Mouse (Mus musculus) heart, adult 2 months (tissue): ENCODE data around the gene Dgka. TPM values are rescaled to one million over a fixed set of nuclear protein-coding genes. Genes with fewer than 3 reads are reported as not detected.

Experiments
- DNase-seq, 2 experiments: peaks; one replicate each; pipeline ENCODE4 v3.0.0; 2021
- H3K27ac ChIP-seq: fragments of 200-600 bp; 2 replicates; pipeline ENCODE4 v1.8.1; 2022
- H3K27me3 ChIP-seq: fragments of 200-500 bp; 2 replicates; pipeline ENCODE4 v1.6.1; 2012; ENCODE audit warnings: mild to moderate bottlenecking, low read length, inconsistent platforms, mixed read lengths; ENCODE audit not compliant: control insufficient read depth, insufficient read depth
- H3K36me3 ChIP-seq: fragments of 200-500 bp; 2 replicates; pipeline ENCODE4 v1.6.1; 2012; ENCODE audit warnings: low read length, inconsistent platforms; ENCODE audit not compliant: control insufficient read depth, insufficient read depth
- H3K4me1 ChIP-seq: fragments of 200-500 bp; 2 replicates; pipeline ENCODE4 v1.6.1; 2011; ENCODE audit warnings: low read length; ENCODE audit not compliant: control insufficient read depth, insufficient read depth
- H3K4me3 ChIP-seq: fragments of 200-600 bp; 2 replicates; pipeline ENCODE4 v1.8.1; 2022
- H3K79me2 ChIP-seq: fragments of 200-500 bp; replicated peaks from 2 replicates; pipeline ENCODE4 v1.6.1; 2012; ENCODE audit warnings: mild to moderate bottlenecking, inconsistent platforms, low read length, moderate library complexity, mixed read lengths; ENCODE audit not compliant: control insufficient read depth, insufficient read depth
- H3K9ac ChIP-seq: fragments of 200-500 bp; 2 replicates; pipeline ENCODE4 v1.6.1; 2012; ENCODE audit warnings: low read depth, mild to moderate bottlenecking, control low read depth, inconsistent platforms, low read length, mixed read lengths
- CTCF ChIP-seq: fragments of 200-600 bp; IDR thresholded peaks from 2 replicates; pipeline ENCODE4 v1.8.1; 2022; ENCODE audit warnings: antibody characterized with exemption, mild to moderate bottlenecking, moderate library complexity
- EP300 ChIP-seq: fragments of 200-500 bp; IDR thresholded peaks from 2 replicates; pipeline ENCODE4 v1.6.1; 2011; ENCODE audit warnings: low read depth, low read length, control low read depth; ENCODE audit not compliant: insufficient read depth
- POLR2A ChIP-seq: fragments of 200-500 bp; IDR thresholded peaks from 2 replicates; pipeline ENCODE4 v1.6.1; 2011; ENCODE audit warnings: mild to moderate bottlenecking, low read depth, low read length, control low read depth; ENCODE audit not compliant: insufficient read depth
- WGBS: fragments of 180-500 bp; shearing (Covaris S2); methylation state at CpG from one replicate; pipeline ENCODE4 v1.1.7; 2018; 5-methylcytosine and 5-hydroxymethylcytosine counted together
- intact Hi-C: fragments of 180-260 bp; cut with DNase I; formaldehyde crosslinking; loops from one replicate; pipeline ENCODE4 v1.15.1; 2025
- polyA plus RNA-seq: library from polyadenylated mRNA; depleted of rRNA; stranded (reverse); fragments of >200 nt; gene quantifications from 2 replicates; pipeline ENCODE4 v1.2.3, GENCODE M21; 2012
- total RNA-seq, 2 experiments: library from RNA; stranded (reverse); gene quantifications; 2 replicates each; pipeline ENCODE4 v1.2.3; 2021

Dgka gene
- total and polyA plus RNA-seq, 3 experiments: 11.2 to 17.5 (median 12.6) TPM

GRCm38 (mm10) chr10:128780200-128780599 lies 35.5 kb upstream of the Dgka start:
- WGBS: 83% methylated on average over 1 of the region's 1 CpGs
- Histone ChIP-seq H3K27me3 (no peaks in the 10 kb centered on the region), H3K79me2 (no peaks in the 10 kb centered on the region), H3K27ac (peak overlapping the region; percentile 88), H3K36me3 (peaks cover 5% of the 10 kb centered on the region), H3K4me3 (no peak overlapping the region), H3K4me1 (peaks cover 8% of the 10 kb centered on the region), H3K9ac (no peak overlapping the region)
- TF ChIP-seq CTCF: no peak
- TF ChIP-seq EP300: no peak
- no peak for TF ChIP-seq POLR2A
- intact Hi-C loops: loop anchor here (2.0 kb wide), 1 partner anchor 23 kb away; no protein-coding TSS in a partner anchor
- DNase-seq: no peak

GRCm38 (mm10) chr10:128779011-128779795 lies 34.5 kb upstream of the Dgka start:
- Histone ChIP-seq H3K27me3 (no peaks in the 10 kb centered on the region), H3K27ac (peak overlapping the region; percentile 88), H3K9ac (no peak overlapping the region; the same call in 1 of the 2 replicates), H3K79me2 (no peaks in the 10 kb centered on the region), H3K36me3 (peaks cover 5% of the 10 kb centered on the region), H3K4me1 (peaks cover 8% of the 10 kb centered on the region), H3K4me3 (peak overlapping the region; percentile 17; the same call in 1 of the 2 replicates)
- intact Hi-C loops: loop anchor here (2.0 kb wide), 1 partner anchor 30 kb away; no protein-coding TSS in a partner anchor
- DNase-seq: peak; percentile 84 to 91
- TF ChIP-seq CTCF: no peak
- peak; percentile 72 for TF ChIP-seq POLR2A
- peak; percentile 85 for TF ChIP-seq EP300
- 15% methylated on average over 8 of the region's 8 CpGs for WGBS

- Histone ChIP-seq H3K79me2 (no peaks in the 10 kb centered on the region), H3K27me3 (no peaks in the 10 kb centered on the region), H3K9ac (no peak overlapping the region), H3K4me3 (no peak overlapping the region), H3K4me1 (peaks cover 8% of the 10 kb centered on the region), H3K36me3 (peaks cover 5% of the 10 kb centered on the region), H3K27ac (peak overlapping the region; percentile 88)
- WGBS: 61% methylated on average over 2 of the region's 2 CpGs
- no peak for TF ChIP-seq CTCF
- TF ChIP-seq EP300: no peak
- no peak for TF ChIP-seq POLR2A
- DNase-seq: no peak
- intact Hi-C loops: loop anchor here (2.0 kb wide), 1 partner anchor 30 kb away; no protein-coding TSS in a partner anchor
Measured at GRCm38 (mm10) chr10:128778441-128778840, 33.8 kb upstream of the Dgka start.

GRCm38 (mm10) chr10:128773685-128774084 lies 29.0 kb upstream of the Dgka start:
- DNase-seq: no peak
- H3K36me3 ChIP-seq: peaks cover 5% of the 10 kb centered on the region
- no peak overlapping the region for H3K9ac ChIP-seq
- H3K27ac ChIP-seq: no peak overlapping the region
- TF ChIP-seq POLR2A (no peak), CTCF (peak; percentile 24; the same call in 1 of the 2 replicates), EP300 (no peak)
- intact Hi-C loops: loop anchor here (5.0 kb wide), 1 partner anchor 34 kb away; no protein-coding TSS in a partner anchor
- WGBS: 20% methylated on average over 5 of the region's 5 CpGs
- no peaks in the 10 kb centered on the region for H3K79me2 ChIP-seq
- peaks cover 4% of the 10 kb centered on the region for H3K4me1 ChIP-seq
- no peaks in the 10 kb centered on the region for H3K27me3 ChIP-seq
- H3K4me3 ChIP-seq: no peak overlapping the region

GRCm38 (mm10) chr10:128772895-128773294 lies 28.2 kb upstream of the Dgka start:
- Histone ChIP-seq H3K36me3 (no peaks in the 10 kb centered on the region), H3K27ac (no peak overlapping the region), H3K9ac (no peak overlapping the region), H3K27me3 (no peaks in the 10 kb centered on the region), H3K4me1 (no peaks in the 10 kb centered on the region), H3K79me2 (no peaks in the 10 kb centered on the region), H3K4me3 (no peak overlapping the region)
- intact Hi-C loops: loop anchor here (5.0 kb wide), 1 partner anchor 34 kb away; no protein-coding TSS in a partner anchor
- DNase-seq: no peak
- TF ChIP-seq CTCF (peak; percentile 72), EP300 (no peak), POLR2A (no peak)
- WGBS: 75% methylated on average over 2 of the region's 2 CpGs
